Mouse (Mus musculus) brain, adult 2 months (tissue): Measurements from ENCODE around the gene St7.

Experiments used
- DNase-seq: peaks from one replicate; pipeline ENCODE4 v3.0.0; 2011; ENCODE audit warnings: low read depth, low spot score

The St7 gene

GRCm38 (mm10) chr6:17816865-17817435 is 124.2 kb downstream of the St7 start:
- DNase-seq, result peak; percentile 73

- no peak for DNase-seq
Measured at GRCm38 (mm10) chr6:17823614-17824013, 130.9 kb downstream of the St7 start.

GRCm38 (mm10) chr6:17824735-17825134 is 132.0 kb downstream of the St7 start:
- no peak for DNase-seq

GRCm38 (mm10) chr6:17828382-17828781 is 135.6 kb downstream of the St7 start:
- DNase-seq, result peak; percentile 29

- DNase-seq, result no peak
Measured at GRCm38 (mm10) chr6:17829981-17830380, 137.2 kb downstream of the St7 start.

- DNase-seq, result peak; percentile 79
Measured at GRCm38 (mm10) chr6:17834493-17834892, 141.8 kb downstream of the St7 start.

- DNase-seq, result no peak
Measured at GRCm38 (mm10) chr6:17835693-17836092, 143.0 kb downstream of the St7 start.

- no peak for DNase-seq
Measured at GRCm38 (mm10) chr6:17837676-17838075, 144.9 kb downstream of the St7 start.

- peak; percentile 42 for DNase-seq
Measured at GRCm38 (mm10) chr6:17840431-17840830, 147.7 kb downstream of the St7 start.

GRCm38 (mm10) chr6:17842759-17843158 is 150.0 kb downstream of the St7 start:
- DNase-seq, result peak; percentile 73

GRCm38 (mm10) chr6:17851316-17851715 is 158.6 kb downstream of the St7 start:
- DNase-seq, result no peak

- no peak for DNase-seq
Measured at GRCm38 (mm10) chr6:17853587-17854274, 161.0 kb downstream of the St7 start.

- DNase-seq, result no peak
Measured at GRCm38 (mm10) chr6:17855616-17856015, 162.9 kb downstream of the St7 start.

- peak; percentile 67 for DNase-seq
Measured at GRCm38 (mm10) chr6:17859564-17859963, 166.8 kb downstream of the St7 start.

- peak; percentile 78 for DNase-seq
Measured at GRCm38 (mm10) chr6:17860463-17860862, 167.7 kb downstream of the St7 start.

GRCm38 (mm10) chr6:17867796-17868195 is 175.1 kb downstream of the St7 start:
- peak; percentile 33 for DNase-seq

GRCm38 (mm10) chr6:17871831-17872372 is 179.2 kb downstream of the St7 start:
- DNase-seq, result no peak

GRCm38 (mm10) chr6:17875606-17876005 is 182.9 kb downstream of the St7 start:
- DNase-seq, result peak; percentile 47

GRCm38 (mm10) chr6:17876023-17876613 is 183.4 kb downstream of the St7 start:
- DNase-seq, result peak; percentile 77

- DNase-seq, result peak; percentile 68
Measured at GRCm38 (mm10) chr6:17876670-17877179, 184.0 kb downstream of the St7 start.

GRCm38 (mm10) chr6:17882943-17883342 is 190.2 kb downstream of the St7 start:
- no peak for DNase-seq

- no peak for DNase-seq
Measured at GRCm38 (mm10) chr6:17887765-17888164, 195.0 kb downstream of the St7 start.

GRCm38 (mm10) chr6:17895562-17895961 is 202.8 kb downstream of the St7 start:
- DNase-seq, result no peak
